Mouse (Mus musculus): ENCODE measurements at regions not wholly inside any gene's neighbourhood (a gene's known extent, or its start where the extent isn't known, plus 50 kb on each side); places are given as distances from the start of the nearest gene placed in this dataset.

- no peaks in the 10 kb centered on the region for H3K36me3 ChIP-seq (ENCODE audit: control insufficient read depth, insufficient read depth)
- no peak overlapping the region for H3K9ac ChIP-seq (ENCODE audit: low read depth, low read length)
- no peak overlapping the region for H3K4me3 ChIP-seq (ENCODE audit: low read depth, low read length)
- H3K4me2 ChIP-seq (ENCODE audit: low read depth, low read length): no peak overlapping the region
- no peaks in the 10 kb centered on the region for H3K9me3 ChIP-seq (replicated peaks; ENCODE audit: control insufficient read depth, low read length)
- H3K27me3 ChIP-seq (ENCODE audit: control insufficient read depth, insufficient read depth, low read depth, low read length): no peaks in the 10 kb centered on the region
- no peak for ATAC-seq (ENCODE audit: low read depth)
- H3K4me1 ChIP-seq (ENCODE audit: control insufficient read depth, low read depth, low read length): no peaks in the 10 kb centered on the region
- 6% methylated on average over 4 of the region's 4 CpGs for WGBS (ENCODE audit: insufficient replicate concordance)
- H3K27ac ChIP-seq (ENCODE audit: low read length): no peak overlapping the region
Observed at GRCm38 (mm10) chr11:112083019-112083418, 699.0 kb upstream of the Sox9 start.

- H3K9me3 ChIP-seq (replicated peaks; ENCODE audit: control insufficient read depth, low read length): no peaks in the 10 kb centered on the region
- no peak overlapping the region for H3K9ac ChIP-seq (ENCODE audit: low read depth, low read length)
- H3K36me3 ChIP-seq (ENCODE audit: control insufficient read depth, insufficient read depth): no peaks in the 10 kb centered on the region
- H3K4me1 ChIP-seq (ENCODE audit: control insufficient read depth, low read depth, low read length): no peaks in the 10 kb centered on the region
- WGBS (ENCODE audit: insufficient replicate concordance): 66% methylated on average over 8 of the region's 8 CpGs
- no peak for ATAC-seq (ENCODE audit: low read depth)
- no peak overlapping the region for H3K4me3 ChIP-seq (ENCODE audit: low read depth, low read length)
- no peak overlapping the region for H3K27ac ChIP-seq (ENCODE audit: low read length)
- H3K4me2 ChIP-seq (ENCODE audit: low read depth, low read length): no peak overlapping the region
- H3K27me3 ChIP-seq (ENCODE audit: control insufficient read depth, insufficient read depth, low read depth, low read length): no peaks in the 10 kb centered on the region
Observed at GRCm38 (mm10) chr11:112092168-112092567, 689.9 kb upstream of the Sox9 start.

- H3K27me3 ChIP-seq (ENCODE audit: control insufficient read depth, insufficient read depth, low read depth, low read length): no peaks in the 10 kb centered on the region
- H3K9ac ChIP-seq (ENCODE audit: low read depth, low read length): no peak overlapping the region
- no peaks in the 10 kb centered on the region for H3K36me3 ChIP-seq (ENCODE audit: control insufficient read depth, insufficient read depth)
- 44% methylated on average over 3 of the region's 3 CpGs for WGBS (ENCODE audit: insufficient replicate concordance)
- no peak overlapping the region for H3K27ac ChIP-seq (ENCODE audit: low read length)
- no peaks in the 10 kb centered on the region for H3K9me3 ChIP-seq (replicated peaks; ENCODE audit: control insufficient read depth, low read length)
- no peak for ATAC-seq (ENCODE audit: low read depth)
- H3K4me2 ChIP-seq (ENCODE audit: low read depth, low read length): no peak overlapping the region
- no peak overlapping the region for H3K4me3 ChIP-seq (ENCODE audit: low read depth, low read length)
- H3K4me1 ChIP-seq (ENCODE audit: control insufficient read depth, low read depth, low read length): no peaks in the 10 kb centered on the region
Observed at GRCm38 (mm10) chr11:112095009-112095408, 687.0 kb upstream of the Sox9 start.

GRCm38 (mm10) chr11:112098161-112098560 is 683.9 kb upstream of the Sox9 start:
- 62% methylated on average over 1 of the region's 1 CpGs for WGBS (ENCODE audit: insufficient replicate concordance)
- Histone ChIP-seq H3K36me3 (ENCODE audit: control insufficient read depth, insufficient read depth) (no peaks in the 10 kb centered on the region), H3K9me3 (replicated peaks; ENCODE audit: control insufficient read depth, low read length) (no peaks in the 10 kb centered on the region), H3K27me3 (ENCODE audit: control insufficient read depth, insufficient read depth, low read depth, low read length) (no peaks in the 10 kb centered on the region), H3K4me1 (ENCODE audit: control insufficient read depth, low read depth, low read length) (no peaks in the 10 kb centered on the region), H3K27ac (ENCODE audit: low read length) (no peak overlapping the region), H3K4me3 (ENCODE audit: low read depth, low read length) (no peak overlapping the region), H3K9ac (ENCODE audit: low read depth, low read length) (no peak overlapping the region), H3K4me2 (ENCODE audit: low read depth, low read length) (no peak overlapping the region)
- no peak for ATAC-seq (ENCODE audit: low read depth)

- Histone ChIP-seq H3K27me3 (ENCODE audit: control insufficient read depth, insufficient read depth, low read depth, low read length) (no peaks in the 10 kb centered on the region), H3K36me3 (ENCODE audit: control insufficient read depth, insufficient read depth) (no peaks in the 10 kb centered on the region), H3K4me1 (ENCODE audit: control insufficient read depth, low read depth, low read length) (no peaks in the 10 kb centered on the region), H3K4me3 (ENCODE audit: low read depth, low read length) (no peak overlapping the region), H3K4me2 (ENCODE audit: low read depth, low read length) (no peak overlapping the region), H3K9ac (ENCODE audit: low read depth, low read length) (no peak overlapping the region), H3K27ac (ENCODE audit: low read length) (no peak overlapping the region), H3K9me3 (replicated peaks; ENCODE audit: control insufficient read depth, low read length) (no peaks in the 10 kb centered on the region)
- ATAC-seq (ENCODE audit: low read depth): no peak
- WGBS (ENCODE audit: insufficient replicate concordance): 36% methylated on average over 2 of the region's 2 CpGs
Observed at GRCm38 (mm10) chr11:112103252-112103651, 678.8 kb upstream of the Sox9 start.

GRCm38 (mm10) chr11:112106891-112107290 is 675.1 kb upstream of the Sox9 start:
- no peak for ATAC-seq (ENCODE audit: low read depth)
- H3K4me2 ChIP-seq (ENCODE audit: low read depth, low read length): no peak overlapping the region
- no peaks in the 10 kb centered on the region for H3K27me3 ChIP-seq (ENCODE audit: control insufficient read depth, insufficient read depth, low read depth, low read length)
- H3K9me3 ChIP-seq (replicated peaks; ENCODE audit: control insufficient read depth, low read length): no peaks in the 10 kb centered on the region
- H3K4me3 ChIP-seq (ENCODE audit: low read depth, low read length): no peak overlapping the region
- no peak overlapping the region for H3K9ac ChIP-seq (ENCODE audit: low read depth, low read length)
- H3K27ac ChIP-seq (ENCODE audit: low read length): no peak overlapping the region
- 67% methylated on average over 4 of the region's 4 CpGs for WGBS (ENCODE audit: insufficient replicate concordance)
- H3K4me1 ChIP-seq (ENCODE audit: control insufficient read depth, low read depth, low read length): no peaks in the 10 kb centered on the region
- no peaks in the 10 kb centered on the region for H3K36me3 ChIP-seq (ENCODE audit: control insufficient read depth, insufficient read depth)

- H3K27ac ChIP-seq (ENCODE audit: low read length): no peak overlapping the region
- H3K27me3 ChIP-seq (ENCODE audit: control insufficient read depth, insufficient read depth, low read depth, low read length): no peaks in the 10 kb centered on the region
- no peak overlapping the region for H3K4me3 ChIP-seq (ENCODE audit: low read depth, low read length)
- H3K36me3 ChIP-seq (ENCODE audit: control insufficient read depth, insufficient read depth): no peaks in the 10 kb centered on the region
- H3K9ac ChIP-seq (ENCODE audit: low read depth, low read length): no peak overlapping the region
- WGBS (ENCODE audit: insufficient replicate concordance): 53% methylated on average over 7 of the region's 7 CpGs
- no peaks in the 10 kb centered on the region for H3K9me3 ChIP-seq (replicated peaks; ENCODE audit: control insufficient read depth, low read length)
- H3K4me1 ChIP-seq (ENCODE audit: control insufficient read depth, low read depth, low read length): no peaks in the 10 kb centered on the region
- no peak overlapping the region for H3K4me2 ChIP-seq (ENCODE audit: low read depth, low read length)
- no peak for ATAC-seq (ENCODE audit: low read depth)
Observed at GRCm38 (mm10) chr11:112107314-112107713, 674.7 kb upstream of the Sox9 start.

GRCm38 (mm10) chr11:112121026-112121425 is 661.0 kb upstream of the Sox9 start:
- ATAC-seq (ENCODE audit: low read depth): no peak

GRCm38 (mm10) chr11:112121831-112122230 is 660.2 kb upstream of the Sox9 start:
- no peak for ATAC-seq (ENCODE audit: low read depth)
- Histone ChIP-seq H3K9me3 (replicated peaks; ENCODE audit: control insufficient read depth, low read length) (no peaks in the 10 kb centered on the region), H3K27me3 (ENCODE audit: control insufficient read depth, insufficient read depth, low read depth, low read length) (no peaks in the 10 kb centered on the region), H3K27ac (ENCODE audit: low read length) (no peak overlapping the region), H3K4me3 (ENCODE audit: low read depth, low read length) (no peak overlapping the region), H3K4me1 (ENCODE audit: control insufficient read depth, low read depth, low read length) (no peaks in the 10 kb centered on the region), H3K36me3 (ENCODE audit: control insufficient read depth, insufficient read depth) (no peaks in the 10 kb centered on the region), H3K4me2 (ENCODE audit: low read depth, low read length) (no peak overlapping the region), H3K9ac (ENCODE audit: low read depth, low read length) (no peak overlapping the region)
- 43% methylated on average over 5 of the region's 5 CpGs for WGBS (ENCODE audit: insufficient replicate concordance)

More at GRCm38 (mm10) chr11:112121026-112121425, 661.0 kb upstream of the Sox9 start:
- no peaks in the 10 kb centered on the region for H3K27me3 ChIP-seq (ENCODE audit: control insufficient read depth, insufficient read depth, low read depth, low read length)
- no peak overlapping the region for H3K4me2 ChIP-seq (ENCODE audit: low read depth, low read length)
- WGBS (ENCODE audit: insufficient replicate concordance): 80% methylated on average over 6 of the region's 6 CpGs
- H3K4me3 ChIP-seq (ENCODE audit: low read depth, low read length): no peak overlapping the region
- H3K36me3 ChIP-seq (ENCODE audit: control insufficient read depth, insufficient read depth): no peaks in the 10 kb centered on the region
- H3K4me1 ChIP-seq (ENCODE audit: control insufficient read depth, low read depth, low read length): no peaks in the 10 kb centered on the region
- H3K9ac ChIP-seq (ENCODE audit: low read depth, low read length): no peak overlapping the region
- no peaks in the 10 kb centered on the region for H3K9me3 ChIP-seq (replicated peaks; ENCODE audit: control insufficient read depth, low read length)
- H3K27ac ChIP-seq (ENCODE audit: low read length): no peak overlapping the region
